Mouse (Mus musculus): Measurements from ENCODE around the gene Akap10. TPM values are rescaled to one million over a fixed set of nuclear protein-coding genes. Genes with fewer than 3 reads are reported as not detected.

Akap10 gene
- total RNA-seq, 2 experiments from 2014 or later, result 32.2 to 32.7 TPM

DNA sequence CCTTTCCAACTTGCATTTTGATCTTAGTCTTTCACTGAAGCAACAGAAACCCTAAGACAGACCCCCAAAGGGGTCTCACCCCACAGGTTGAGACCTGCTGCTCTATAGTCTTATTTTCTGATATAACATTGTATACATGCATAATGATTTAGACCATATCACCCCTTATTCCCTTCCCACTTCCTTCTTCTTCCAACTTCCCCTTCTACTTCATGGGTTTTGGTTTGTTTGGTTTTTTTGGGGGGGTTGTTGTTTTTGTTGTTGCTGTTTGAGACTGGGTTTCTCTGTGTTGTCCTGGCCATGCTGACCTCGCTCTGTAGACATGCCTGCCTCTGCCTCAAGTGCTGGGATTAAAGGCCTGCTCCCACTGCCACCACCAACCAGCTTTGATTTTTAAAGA lies 90.9 kb downstream of the Akap10 start:
- DNase-seq (ENCODE audit: low spot score in 2 of 2), result no peak

Other genes starting within 250 kb of the Akap10 start
- under 1 TPM in 1 of 2 experiments, not detected in 1; 0.12 TPM for gene Fam83g, start 246.2 kb downstream of the Akap10 start, total RNA-seq (2021)
- under 1 TPM in 1 of 2 experiments, not detected in 1; 0.19 TPM for gene Slc5a10, start 209.4 kb downstream of the Akap10 start, total RNA-seq (2021)
- 10 to 100 TPM; 37.8 to 40.0 TPM for gene Prpsap2, start 168.2 kb downstream of the Akap10 start, total RNA-seq (2021)
- 10 to 100 TPM; 74.0 to 75.4 TPM for gene Ulk2, start 75.2 kb downstream of the Akap10 start, total RNA-seq (2021)
- 10 to 100 TPM; 72.9 to 77.6 TPM for gene Specc1, start 26.5 kb upstream of the Akap10 start, total RNA-seq (2021)

Data from left cerebral cortex, adult 18-20 months (tissue).